Mouse (Mus musculus): Measurements from ENCODE around the gene Rmnd5a. TPM values are rescaled to one million over a fixed set of nuclear protein-coding genes. Genes with fewer than 3 reads are reported as not detected.

Gene Rmnd5a
- total and polyA plus RNA-seq, 2 experiments from 2014 or later = 7.8 to 41.8 TPM

GRCm38 (mm10) chr6:71373249-71373775, 67.1 kb downstream of the Rmnd5a start, which contains the start of gene Cd8a:
TSS of gene Cd8a (plus strand) at chr6:71373427.
- no peaks in the 10 kb centered on the region for H3K36me3 ChIP-seq (ENCODE audit: insufficient read depth, low read length)
- no peaks in the 10 kb centered on the region for H3K4me1 ChIP-seq (ENCODE audit: insufficient read depth, low read length)
- no peaks in the 10 kb centered on the region for H3K9me3 ChIP-seq (ENCODE audit: low read length)
- H3K27me3 ChIP-seq (ENCODE audit: insufficient read depth, low read length) = no peaks in the 10 kb centered on the region
- H3K27ac ChIP-seq (ENCODE audit: low read depth, low read length) = no peak within 1 kb of the TSS
- 79% methylated on average over 14 of the region's 14 CpGs for WGBS
- no peak within 1 kb of the TSS for H3K4me3 ChIP-seq (ENCODE audit: low read depth, low read length)
- no peak within 1 kb of the TSS for H3K9ac ChIP-seq (replicated peaks; ENCODE audit: low read length, poor library complexity, severe bottlenecking)
- no peak for ATAC-seq (ENCODE audit: low FRiP score)
- no peak for DNase-seq (ENCODE audit: low spot score)
- H3K4me2 ChIP-seq (ENCODE audit: low read depth, low read length, poor library complexity, severe bottlenecking) = no peak within 1 kb of the TSS
- TF ChIP-seq CTCF (IDR thresholded peaks at IDR 0.05) = no peak

GRCm38 (mm10) chr6:71372041-71372720, 68.3 kb downstream of the Rmnd5a start:
- Histone ChIP-seq H3K4me2 (ENCODE audit: low read depth, low read length, poor library complexity, severe bottlenecking) (no peak overlapping the region), H3K27ac (ENCODE audit: low read depth, low read length) (no peak overlapping the region), H3K4me3 (ENCODE audit: low read depth, low read length) (no peak overlapping the region), H3K9me3 (ENCODE audit: low read length) (no peaks in the 10 kb centered on the region), H3K27me3 (ENCODE audit: insufficient read depth, low read length) (no peaks in the 10 kb centered on the region), H3K9ac (replicated peaks; ENCODE audit: low read length, poor library complexity, severe bottlenecking) (no peak overlapping the region), H3K4me1 (ENCODE audit: insufficient read depth, low read length) (no peaks in the 10 kb centered on the region), H3K36me3 (ENCODE audit: insufficient read depth, low read length) (no peaks in the 10 kb centered on the region)
- ATAC-seq (ENCODE audit: low FRiP score) (no peak), DNase-seq (ENCODE audit: low spot score) (no peak)
- TF ChIP-seq CTCF (IDR thresholded peaks at IDR 0.05) = no peak
- WGBS = 83% methylated on average over 5 of the region's 5 CpGs

DNA sequence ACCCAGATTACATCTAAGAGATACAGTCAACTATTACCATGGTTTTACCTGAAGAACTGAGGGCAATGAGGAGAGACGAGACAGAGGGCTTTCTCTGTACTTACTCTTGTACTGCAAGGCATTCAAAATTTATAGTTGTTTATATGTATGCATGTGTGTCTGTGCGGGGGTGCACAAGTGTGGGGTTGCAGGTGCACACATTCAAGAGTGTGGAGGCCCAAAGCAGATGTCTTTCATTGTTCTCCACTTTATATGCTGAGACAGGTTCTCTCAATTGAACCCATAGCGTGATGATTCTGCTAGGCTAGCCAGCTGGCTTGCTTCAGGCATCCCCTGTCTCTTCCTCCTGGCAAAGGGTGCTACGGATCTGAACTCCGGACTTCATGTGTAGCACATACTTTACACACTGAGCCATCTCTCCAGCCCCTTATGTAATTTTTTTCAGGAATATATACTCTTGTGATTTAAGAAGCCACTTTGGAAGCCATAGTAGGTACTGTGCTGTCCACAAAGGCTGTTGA, 69.3 kb downstream of the Rmnd5a start:
- no peaks in the 10 kb centered on the region for H3K36me3 ChIP-seq (ENCODE audit: insufficient read depth, low read length)

GRCm38 (mm10) chr6:71369416-71369815, 71.0 kb downstream of the Rmnd5a start:
- H3K36me3 ChIP-seq (ENCODE audit: insufficient read depth, low read length) = no peaks in the 10 kb centered on the region
- ATAC-seq (ENCODE audit: low FRiP score) = no peak
- DNase-seq (ENCODE audit: low spot score) = no peak
- H3K4me2 ChIP-seq (ENCODE audit: low read depth, low read length, poor library complexity, severe bottlenecking) = no peak overlapping the region
- H3K27ac ChIP-seq (ENCODE audit: low read depth, low read length) = no peak overlapping the region
- TF ChIP-seq CTCF (IDR thresholded peaks at IDR 0.05) = no peak
- no peak overlapping the region for H3K4me3 ChIP-seq (ENCODE audit: low read depth, low read length)
- WGBS = 95% methylated on average over 6 of the region's 6 CpGs
- H3K9ac ChIP-seq (replicated peaks; ENCODE audit: low read length, poor library complexity, severe bottlenecking) = no peak overlapping the region
- no peaks in the 10 kb centered on the region for H3K9me3 ChIP-seq (ENCODE audit: low read length)
- H3K4me1 ChIP-seq (ENCODE audit: insufficient read depth, low read length) = no peaks in the 10 kb centered on the region
- H3K27me3 ChIP-seq (ENCODE audit: insufficient read depth, low read length) = no peaks in the 10 kb centered on the region

More for the DNA sequence above, 69.3 kb downstream of the Rmnd5a start:
- Histone ChIP-seq H3K4me2 (ENCODE audit: low read depth, low read length, poor library complexity, severe bottlenecking) (no peak overlapping the region), H3K4me1 (ENCODE audit: insufficient read depth, low read length) (no peaks in the 10 kb centered on the region), H3K9me3 (ENCODE audit: low read length) (no peaks in the 10 kb centered on the region), H3K27ac (ENCODE audit: low read depth, low read length) (no peak overlapping the region), H3K9ac (replicated peaks; ENCODE audit: low read length, poor library complexity, severe bottlenecking) (no peak overlapping the region), H3K27me3 (ENCODE audit: insufficient read depth, low read length) (no peaks in the 10 kb centered on the region), H3K4me3 (ENCODE audit: low read depth, low read length) (no peak overlapping the region)
- 89% methylated on average over 5 of the region's 5 CpGs for WGBS
- DNase-seq (ENCODE audit: low spot score) (no peak), ATAC-seq (ENCODE audit: low FRiP score) (no peak)
- no peak for TF ChIP-seq CTCF (IDR thresholded peaks at IDR 0.05)

GRCm38 (mm10) chr6:71363995-71364394, 76.4 kb downstream of the Rmnd5a start:
- Histone ChIP-seq H3K36me3 (ENCODE audit: insufficient read depth, low read length) (no peaks in the 10 kb centered on the region), H3K4me3 (ENCODE audit: low read depth, low read length) (no peak overlapping the region), H3K27ac (ENCODE audit: low read depth, low read length) (no peak overlapping the region), H3K4me1 (ENCODE audit: insufficient read depth, low read length) (no peaks in the 10 kb centered on the region), H3K27me3 (ENCODE audit: insufficient read depth, low read length) (no peaks in the 10 kb centered on the region), H3K9ac (replicated peaks; ENCODE audit: low read length, poor library complexity, severe bottlenecking) (no peak overlapping the region), H3K4me2 (ENCODE audit: low read depth, low read length, poor library complexity, severe bottlenecking) (no peak overlapping the region), H3K9me3 (ENCODE audit: low read length) (no peaks in the 10 kb centered on the region)
- ATAC-seq (ENCODE audit: low FRiP score) (no peak), DNase-seq (ENCODE audit: low spot score) (no peak)
- WGBS = 53% methylated on average over 2 of the region's 2 CpGs
- TF ChIP-seq CTCF (IDR thresholded peaks at IDR 0.05) = no peak

- H3K27ac ChIP-seq (ENCODE audit: low read depth, low read length) = no peak overlapping the region
- no peaks in the 10 kb centered on the region for H3K27me3 ChIP-seq (ENCODE audit: insufficient read depth, low read length)
- H3K9ac ChIP-seq (replicated peaks; ENCODE audit: low read length, poor library complexity, severe bottlenecking) = no peak overlapping the region
- WGBS = 90% methylated on average over 10 of the region's 10 CpGs
- no peak overlapping the region for H3K4me2 ChIP-seq (ENCODE audit: low read depth, low read length, poor library complexity, severe bottlenecking)
- DNase-seq (ENCODE audit: low spot score) (no peak), ATAC-seq (ENCODE audit: low FRiP score) (no peak)
- no peaks in the 10 kb centered on the region for H3K9me3 ChIP-seq (ENCODE audit: low read length)
- no peak for TF ChIP-seq CTCF (IDR thresholded peaks at IDR 0.05)
- no peaks in the 10 kb centered on the region for H3K36me3 ChIP-seq (ENCODE audit: insufficient read depth, low read length)
- no peaks in the 10 kb centered on the region for H3K4me1 ChIP-seq (ENCODE audit: insufficient read depth, low read length)
- no peak overlapping the region for H3K4me3 ChIP-seq (ENCODE audit: low read depth, low read length)
Observed at GRCm38 (mm10) chr6:71361156-71361670, 79.2 kb downstream of the Rmnd5a start.
